Comparison of ENCODE assay signal across 23 mouse cellular contexts in genomic region chr19:12585310-12585709, GRCm38 (mm10). TPM values are rescaled to one million over a fixed set of nuclear protein-coding genes. Genes with fewer than 3 reads are reported as not detected.
DNase-seq lines count a peak whose midpoint lies in the region; ATAC-seq and TF ChIP-seq lines count a peak whose summit lies in the region.
"Had no signal": no experiment of that assay in that cellular context is flagged by ENCODE, and none has a peak within 500 bp of the region (broad histone marks: within the 10 kb centered on the region; RNA-seq: fewer than 3 reads in every experiment).

No protein-coding gene starts in this region.

- peak overlapping the region; percentile 64 for H3K27ac ChIP-seq in gastrocnemius, adult 2 months
- no peak overlapping the region for H3K27ac ChIP-seq in liver, adult 2 months (replicated peaks; ENCODE audit: insufficient read depth, low read depth, low read length)
- H3K27ac ChIP-seq in liver, embryonic 12.5 days, result no peak overlapping the region
- H3K27ac ChIP-seq in bone marrow macrophage, adult 2 months (ENCODE audit: insufficient read depth, low read depth, low read length), result peak overlapping the region; percentile 98
- no peak overlapping the region for H3K27ac ChIP-seq in layer of hippocampus, adult 2 months
- H3K27ac ChIP-seq: forebrain, embryonic 10.5 days; liver, embryonic 14.5 days; neural tube, embryonic 13.5 days; stomach, embryonic 15.5 days had no signal

- intact Hi-C loops in gastrocnemius, adult 2 months (cut with DNase I), result no loop called here

- TF ChIP-seq POLR2A in liver, adult 2 months (IDR thresholded peaks at IDR 0.05; ENCODE audit: extremely low read depth, insufficient read depth, low read length), result no peak
- TF ChIP-seq POLR2A in bone marrow macrophage, adult 2 months (IDR thresholded peaks at IDR 0.05; ENCODE audit: borderline replicate concordance, low read depth, low read length), result no peak

- no peaks in the 10 kb centered on the region; the same call in 1 of the 2 replicates for H3K79me2 ChIP-seq in liver, adult 2 months (ENCODE audit: control insufficient read depth, insufficient read depth, low read length)

- H3K4me3 ChIP-seq in gastrocnemius, adult 2 months, result no peak overlapping the region
- no peak overlapping the region for H3K4me3 ChIP-seq in liver, adult 2 months (ENCODE audit: insufficient read depth, low read depth, low read length)
- no peak overlapping the region for H3K4me3 ChIP-seq in liver, embryonic 12.5 days
- H3K4me3 ChIP-seq in bone marrow macrophage, adult 2 months (ENCODE audit: insufficient read depth, low read length), result peak overlapping the region; percentile 37
- no peak overlapping the region for H3K4me3 ChIP-seq in layer of hippocampus, adult 2 months
- H3K4me3 ChIP-seq: forebrain, embryonic 10.5 days; neural tube, embryonic 13.5 days; stomach, embryonic 15.5 days had no signal

- TF ChIP-seq CTCF in gastrocnemius, adult 2 months (IDR thresholded peaks at IDR 0.05), result no peak
- TF ChIP-seq CTCF in liver, adult 2 months (IDR thresholded peaks at IDR 0.05; ENCODE audit: low read depth, low read length), result no peak
- TF ChIP-seq CTCF in bone marrow macrophage, adult 2 months (IDR thresholded peaks at IDR 0.05; ENCODE audit: low read depth, low read length), result no peak
- TF ChIP-seq CTCF in layer of hippocampus, adult 2 months (conservative IDR thresholded peaks at IDR 0.05), result no peak

- ATAC-seq in liver, embryonic 12.5 days, result no peak
- ATAC-seq: intestine, postnatal 0 days had no signal

- no peak overlapping the region for H3K9ac ChIP-seq in liver, adult 2 months (ENCODE audit: low read depth, low read length)
- H3K9ac ChIP-seq in liver, embryonic 12.5 days, result no peak overlapping the region
- H3K9ac ChIP-seq: liver, embryonic 14.5 days; neural tube, embryonic 13.5 days; stomach, embryonic 15.5 days had no signal

- H3K27me3 ChIP-seq in liver, adult 2 months (ENCODE audit: control insufficient read depth, insufficient read depth, low read length), result no peaks in the 10 kb centered on the region
- no peaks in the 10 kb centered on the region for H3K27me3 ChIP-seq in liver, embryonic 12.5 days (replicated peaks)
- H3K27me3 ChIP-seq: neural tube, embryonic 13.5 days; stomach, embryonic 15.5 days had no signal

- H3K36me3 ChIP-seq in liver, adult 2 months (ENCODE audit: control insufficient read depth, insufficient read depth, low read length), result no peaks in the 10 kb centered on the region; the same call in none of the 2 replicates
- H3K36me3 ChIP-seq in liver, embryonic 12.5 days, result peaks cover 59% of the 10 kb centered on the region
- H3K36me3 ChIP-seq: stomach, embryonic 15.5 days had no signal

- H3K4me1 ChIP-seq in liver, adult 2 months (ENCODE audit: control insufficient read depth, insufficient read depth, low read length), result no peaks in the 10 kb centered on the region
- no peaks in the 10 kb centered on the region for H3K4me1 ChIP-seq in liver, embryonic 12.5 days
- peaks cover 33% of the 10 kb centered on the region for H3K4me1 ChIP-seq in bone marrow macrophage, adult 2 months (ENCODE audit: control insufficient read depth, insufficient read depth, low read length)
- H3K4me1 ChIP-seq: forebrain, embryonic 10.5 days; neural tube, embryonic 13.5 days; stomach, embryonic 15.5 days had no signal

- DNase-seq in gastrocnemius, adult 2 months, result no peak
- no peak for DNase-seq in gastrocnemius, adult 18-20 months (ENCODE audit: low spot score)
- peak; percentile 46 for DNase-seq in liver, adult 2 months (ENCODE audit: extremely low read depth, low read depth, low spot score)
- peak; percentile 30 to 39 for DNase-seq in monocyte, adult 2 months (ENCODE audit: low read depth in 1 of 2, low spot score in 2 of 2)
- no peak for DNase-seq in frontal cortex, postnatal 36 days (ENCODE audit: low spot score in 2 of 2)
- no peak for DNase-seq in layer of hippocampus, adult 2 months (ENCODE audit: low spot score in 2 of 2)
- DNase-seq: cerebellum, adult 8-10 months; layer of hippocampus, postnatal 36 days; left cerebral cortex, postnatal 4 days; thymus, postnatal 25 days had no signal

- H3K9me3 ChIP-seq in liver, embryonic 12.5 days (replicated peaks), result no peaks in the 10 kb centered on the region
- H3K9me3 ChIP-seq: forebrain, embryonic 10.5 days; neural tube, embryonic 13.5 days; stomach, embryonic 15.5 days had no signal

- no peak overlapping the region for H3K4me2 ChIP-seq in liver, embryonic 12.5 days
- H3K4me2 ChIP-seq: neural tube, embryonic 13.5 days; stomach, embryonic 15.5 days had no signal

- 66% methylated on average over 4 of the region's 4 CpGs for WGBS in liver, adult 2 months
- 62% methylated on average over 4 of the region's 4 CpGs for WGBS in liver, embryonic 12.5 days (ENCODE audit: insufficient replicate concordance)

RNA-seq across cellular contexts. Expression of gene Gm4952, which starts 14.5 kb away (rescaled TPM):
- not detected for total RNA-seq in gastrocnemius, adult 2 months (2021)
- not detected for total RNA-seq in gastrocnemius, adult 18-20 months (2021)
- total RNA-seq in liver, adult 2 months (2014; rRNA removed), result 91.4 and 132 TPM in 2 replicates
- polyA plus RNA-seq in liver, adult 2 months (2012; rRNA removed), result 41.7 and 68.7 TPM in 2 replicates
- 0.57 and 0.68 TPM in 2 replicates for polyA plus RNA-seq in liver, embryonic 12.5 days (2016; fragmentation: Nextera tagmentation; extraction: Ambion mirVana)
- polyA plus RNA-seq in bone marrow macrophage, adult 2 months (2012; ENCODE audit: insufficient read depth, insufficient read length, missing spikeins), result not detected in 2 replicates
- total RNA-seq in layer of hippocampus, adult 2 months (2021), result not detected
- total RNA-seq: layer of hippocampus, postnatal 36 days; megakaryocyte-erythroid progenitor cell, adult 5-6 weeks had no signal
- polyA plus RNA-seq: forebrain, embryonic 10.5 days; hindbrain, embryonic 11.5 days; neural tube, embryonic 13.5 days had no signal

RNA-seq across cellular contexts. Expression of gene Fam111a, which starts 39.8 kb away (rescaled TPM):
- total RNA-seq in gastrocnemius, adult 2 months (2021), result 1 to 10 TPM; 2.1 to 2.4 TPM
- 1 to 10 TPM; 1.3 to 2.7 TPM for total RNA-seq in gastrocnemius, adult 18-20 months (2021)
- 2.3 and 2.4 TPM in 2 replicates for total RNA-seq in liver, adult 2 months (2014; rRNA removed)
- polyA plus RNA-seq in liver, adult 2 months (2012; rRNA removed), result 0.12 and 0.24 TPM in 2 replicates
- 34.1 and 35.4 TPM in 2 replicates for polyA plus RNA-seq in liver, embryonic 12.5 days (2016; fragmentation: Nextera tagmentation; extraction: Ambion mirVana)
- polyA plus RNA-seq in bone marrow macrophage, adult 2 months (2012; ENCODE audit: insufficient read depth, insufficient read length, missing spikeins), result 101 and 108 TPM in 2 replicates
- 1 to 10 TPM; 1.5 to 2.0 TPM for total RNA-seq in layer of hippocampus, adult 2 months (2021)

RNA-seq across cellular contexts. Expression of gene Glyat, which starts 47.8 kb away (rescaled TPM):
- not detected for total RNA-seq in gastrocnemius, adult 2 months (2021)
- total RNA-seq in gastrocnemius, adult 18-20 months (2021), result not detected
- 233 and 277 TPM in 2 replicates for total RNA-seq in liver, adult 2 months (2014; rRNA removed)
- 54.6 and 56.1 TPM in 2 replicates for polyA plus RNA-seq in liver, adult 2 months (2012; rRNA removed)
- polyA plus RNA-seq in liver, embryonic 12.5 days (2016; fragmentation: Nextera tagmentation; extraction: Ambion mirVana), result 0.33 TPM in 1 of 2 replicates, not detected in the other
- not detected in 2 replicates for polyA plus RNA-seq in bone marrow macrophage, adult 2 months (2012; ENCODE audit: insufficient read depth, insufficient read length, missing spikeins)
- under 1 TPM in 1 of 2 experiments, not detected in 1; 0.20 TPM for total RNA-seq in layer of hippocampus, adult 2 months (2021)
- total RNA-seq: gastrocnemius, postnatal 4 days; left cerebral cortex, postnatal 4 days; megakaryocyte-erythroid progenitor cell, adult 5-6 weeks; midbrain, postnatal 0 days had no signal
- polyA plus RNA-seq: embryonic facial prominence, embryonic 14.5 days; forebrain, embryonic 10.5 days; frontal cortex, adult 2 months; hindbrain, embryonic 11.5 days; midbrain, postnatal 0 days; neural tube, embryonic 13.5 days; stomach, embryonic 15.5 days had no signal

Comparison
In these comparisons a context has a peak if more than half of its experiments do, and no peak if none do; other contexts are left out.
1. DNase-seq: peak in liver, adult 2 months (single experiment) and monocyte, adult 2 months (2 of 2); none in gastrocnemius, adult 2 months (single experiment), gastrocnemius, adult 18-20 months (single experiment), frontal cortex, postnatal 36 days (0 of 2) and layer of hippocampus, adult 2 months (0 of 2).
2. H3K27ac ChIP-seq: peak in gastrocnemius, adult 2 months (single experiment) and bone marrow macrophage, adult 2 months (single experiment); none in liver, adult 2 months (single experiment), liver, embryonic 12.5 days (single experiment) and layer of hippocampus, adult 2 months (single experiment).
3. RNA of gene Gm4952, which starts 14.5 kb away (total RNA-seq): 91.4 to 132 TPM in liver, adult 2 months; not detected in layer of hippocampus, adult 2 months, not detected in gastrocnemius, adult 2 months and not detected in gastrocnemius, adult 18-20 months; every median in the first group is over 10 times any median in the second.
4. RNA of gene Glyat, which starts 47.8 kb away (total RNA-seq): 233 to 277 TPM in liver, adult 2 months; not detected in gastrocnemius, adult 2 months, 0.20 TPM in layer of hippocampus, adult 2 months and not detected in gastrocnemius, adult 18-20 months; every median in the first group is over 100 times any median in the second.